Mouse (Mus musculus) heart, embryonic 16.5 days (tissue): ENCODE results near the gene Nek8. TPM values are rescaled to one million over a fixed set of nuclear protein-coding genes. Genes with fewer than 3 reads are reported as not detected.

Experiments
- microRNA-seq: library from miRNA; unstranded; fragments of <30 nt; microRNA quantifications from one replicate; pipeline ENCODE4, GENCODE M21; 2017
- polyA plus RNA-seq: library from polyadenylated mRNA; unstranded; fragments of >200 nt; fragmentation: Nextera tagmentation; extraction: Ambion mirVana; gene quantifications from 2 replicates; pipeline ENCODE4 v1.2.1, GENCODE M21; 2015

Nek8 gene
- polyA plus RNA-seq, 1 experiment from 2014 or later: 17.7 TPM

Small RNA genes within 50 kb of the gene (microRNA-seq; reads per million reads assigned to microRNA genes)
- gene Mir7653: 0.59 reads per million

Other genes with a start within 250 kb of the Nek8 start
- 0.04 and 0.19 TPM in 2 replicates for gene Sez6, start 245.9 kb downstream of the Nek8 start, polyA plus RNA-seq
- gene Phf12, start 193.9 kb downstream of the Nek8 start, polyA plus RNA-seq: 11.6 and 12.4 TPM in 2 replicates
- 12.3 and 12.6 TPM in 2 replicates for gene Dhrs13, start 144.4 kb downstream of the Nek8 start, polyA plus RNA-seq
- gene Flot2, start 138.7 kb downstream of the Nek8 start, polyA plus RNA-seq: 109 and 112 TPM in 2 replicates
- gene Eral1, start 96.3 kb downstream of the Nek8 start, polyA plus RNA-seq: 27.6 TPM in 2 replicates
- 14.9 and 15.2 TPM in 2 replicates for gene Fam222b, start 82.0 kb downstream of the Nek8 start, polyA plus RNA-seq
- gene Traf4, start 11.1 kb downstream of the Nek8 start, polyA plus RNA-seq: 37.3 and 39.1 TPM in 2 replicates
- gene Tlcd1, start within 50 bp of the Nek8 start, polyA plus RNA-seq: 14.2 and 16.1 TPM in 2 replicates
- 708 and 711 TPM in 2 replicates for gene Rpl23a, start 6.9 kb upstream of the Nek8 start, polyA plus RNA-seq
- gene Rab34, start 11.8 kb upstream of the Nek8 start, polyA plus RNA-seq: 51.5 and 60.8 TPM in 2 replicates
- gene Proca1, start 16.7 kb upstream of the Nek8 start, polyA plus RNA-seq: 2.4 and 2.6 TPM in 2 replicates
- gene Sdf2, start 69.1 kb upstream of the Nek8 start, polyA plus RNA-seq: 58.0 and 64.5 TPM in 2 replicates
- 16.3 and 16.9 TPM in 2 replicates for gene Supt6, start 69.3 kb upstream of the Nek8 start, polyA plus RNA-seq
- gene 2610507B11Rik, start 85.1 kb upstream of the Nek8 start, polyA plus RNA-seq: 67.1 and 70.8 TPM in 2 replicates
- 0.32 and 0.51 TPM in 2 replicates for gene BC030499, start 114.2 kb upstream of the Nek8 start, polyA plus RNA-seq
- gene Spag5, start 124.9 kb upstream of the Nek8 start, polyA plus RNA-seq: 27.7 and 28.5 TPM in 2 replicates
- 29.0 and 30.7 TPM in 2 replicates for gene Aldoc, start 146.3 kb upstream of the Nek8 start, polyA plus RNA-seq
- 52.3 and 56.3 TPM in 2 replicates for gene Pigs, start 151.7 kb upstream of the Nek8 start, polyA plus RNA-seq
- 34.0 and 37.1 TPM in 2 replicates for gene Unc119, start 166.8 kb upstream of the Nek8 start, polyA plus RNA-seq
- gene Foxn1, start 209.9 kb upstream of the Nek8 start, polyA plus RNA-seq: 4.1 and 7.9 TPM in 2 replicates
- 0.10 and 0.70 TPM in 2 replicates for gene Slc13a2, start 245.5 kb upstream of the Nek8 start, polyA plus RNA-seq